Mouse (Mus musculus): Measurements from ENCODE around the gene Cltc.

Gene Cltc

GRCm38 (mm10) chr11:86681423-86681822, 75.9 kb downstream of the Cltc start:
- no peak for DNase-seq

GRCm38 (mm10) chr11:86680729-86681128, 76.6 kb downstream of the Cltc start:
- no peak for DNase-seq

- DNase-seq: no peak
Observed at GRCm38 (mm10) chr11:86678957-86679356, 78.4 kb downstream of the Cltc start.

GRCm38 (mm10) chr11:86675520-86675919, 81.8 kb downstream of the Cltc start:
- DNase-seq: no peak

- no peak for DNase-seq
Observed at GRCm38 (mm10) chr11:86672772-86673171, 84.6 kb downstream of the Cltc start.

GRCm38 (mm10) chr11:86671041-86671675, 86.2 kb downstream of the Cltc start:
- DNase-seq: no peak

- DNase-seq: no peak
Observed at GRCm38 (mm10) chr11:86668169-86668568, 89.2 kb downstream of the Cltc start.

- no peak for DNase-seq
Observed at GRCm38 (mm10) chr11:86667553-86667952, 89.8 kb downstream of the Cltc start.

GRCm38 (mm10) chr11:86664406-86664805, 93.0 kb downstream of the Cltc start:
- no peak for DNase-seq

- DNase-seq: no peak
Observed at GRCm38 (mm10) chr11:86663977-86664376, 93.4 kb downstream of the Cltc start.

GRCm38 (mm10) chr11:86662986-86663895, 94.1 kb downstream of the Cltc start:
- no peak for DNase-seq

- DNase-seq: no peak
Observed at GRCm38 (mm10) chr11:86657863-86658262, 99.5 kb downstream of the Cltc start.

- DNase-seq: no peak
Observed at GRCm38 (mm10) chr11:86656849-86657567, 100.4 kb downstream of the Cltc start.

- no peak for DNase-seq
Observed at GRCm38 (mm10) chr11:86655671-86656070, 101.7 kb downstream of the Cltc start.

GRCm38 (mm10) chr11:86654096-86654495, 103.3 kb downstream of the Cltc start:
- no peak for DNase-seq

- DNase-seq: peak; percentile 75
Observed at GRCm38 (mm10) chr11:86653446-86653845, 103.9 kb downstream of the Cltc start.

- DNase-seq: no peak
Observed at GRCm38 (mm10) chr11:86652578-86652979, 104.8 kb downstream of the Cltc start.

- no peak for DNase-seq
Observed at GRCm38 (mm10) chr11:86650676-86651075, 106.7 kb downstream of the Cltc start.

GRCm38 (mm10) chr11:86649542-86649941, 107.8 kb downstream of the Cltc start:
- DNase-seq: no peak

GRCm38 (mm10) chr11:86647706-86648447, 109.5 kb downstream of the Cltc start:
- no peak for DNase-seq

- no peak for DNase-seq
Observed at GRCm38 (mm10) chr11:86646885-86647459, 110.4 kb downstream of the Cltc start.

GRCm38 (mm10) chr11:86646136-86646834, 111.1 kb downstream of the Cltc start:
- DNase-seq: peak; percentile 34
